ENCODE assay signal across 1 mouse cellular context in the genomic region with DNA sequence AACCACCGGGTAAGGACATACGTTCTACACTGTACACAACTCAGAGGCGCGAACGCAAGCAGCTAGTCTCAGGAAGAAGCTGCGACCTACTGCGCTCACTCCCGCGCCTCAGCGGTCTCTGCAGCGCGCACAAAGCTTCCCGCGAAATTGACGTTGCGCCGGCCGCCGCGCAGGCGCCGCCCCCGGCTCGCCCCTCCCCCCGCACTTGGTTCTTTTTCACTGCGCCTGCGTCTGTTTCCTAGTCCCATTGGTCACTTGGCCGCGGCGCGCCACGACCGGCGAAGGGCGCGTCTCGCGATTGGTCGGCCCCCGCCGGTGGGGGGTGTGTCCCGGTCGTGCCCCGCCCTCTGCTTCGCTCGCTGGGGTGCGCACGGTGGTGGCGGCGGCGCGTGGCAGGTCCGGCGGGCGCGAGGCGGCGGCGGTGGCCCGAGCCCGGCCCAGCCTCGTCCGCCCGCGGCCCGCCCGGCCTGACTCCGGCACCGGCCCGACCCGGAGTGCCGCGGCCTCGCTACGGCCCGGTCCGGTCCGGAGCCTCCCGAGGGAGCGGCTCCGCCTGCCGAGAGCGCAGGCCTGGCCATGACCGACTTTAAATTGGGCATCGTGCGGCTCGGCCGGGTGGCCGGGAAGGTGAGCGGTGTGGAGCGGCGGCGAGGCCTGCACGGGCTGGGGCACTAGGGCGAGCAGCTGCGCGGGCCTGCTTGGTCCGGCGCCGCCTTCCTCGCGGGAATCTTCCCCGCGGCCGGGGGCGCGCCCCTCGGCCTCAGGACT.
TF ChIP-seq lines count a peak whose summit lies in the region.

A gene (plus strand): TSS at position 372 of the 768 bp plus-strand sequence.

TF ChIP-seq in CH12.LX, 34 proteins besides CTCF, POLR2A, EP300 and RAD21 (continued from another document):
- TF ChIP-seq MEF2A (IDR thresholded peaks at IDR 0.05; ENCODE audit: borderline replicate concordance, low read depth, low read length) (peak; percentile 39; the same call in 1 of the 2 replicates), MAZ (IDR thresholded peaks at IDR 0.05; ENCODE audit: low read depth, low read length) (peak; percentile 69; the same call in 1 of the 2 replicates), USF2 (conservative IDR thresholded peaks at IDR 0.05; ENCODE audit: low read depth, low read length) (no peak), ZNF384 (IDR thresholded peaks at IDR 0.05; ENCODE audit: low read depth, low read length) (no peak), MAFK (IDR thresholded peaks at IDR 0.05; ENCODE audit: insufficient replicate concordance, low read length) (no peak), PAX5 (IDR thresholded peaks at IDR 0.05; ENCODE audit: low read length) (no peak), POLR2AphosphoS2 (IDR thresholded peaks at IDR 0.05; ENCODE audit: low read depth, low read length) (no peak), HCFC1 (IDR thresholded peaks at IDR 0.05; ENCODE audit: low read depth, low read length) (peak; percentile 74), ELF1 (IDR thresholded peaks at IDR 0.05; ENCODE audit: low read depth, low read length) (peak; percentile 65; the same call in 1 of the 2 replicates), CHD1 (IDR thresholded peaks at IDR 0.05; ENCODE audit: low read depth, low read length) (no peak), USF1 (IDR thresholded peaks at IDR 0.05; ENCODE audit: low read depth, low read length) (no peak), IRF4 (IDR thresholded peaks at IDR 0.05; ENCODE audit: low read depth, low read length) (no peak), KAT2A (IDR thresholded peaks at IDR 0.05; ENCODE audit: insufficient replicate concordance, low read length) (peak; percentile 74; the same call in 1 of the 2 replicates), BHLHE40 (IDR thresholded peaks at IDR 0.05; ENCODE audit: low read depth, low read length) (peak; percentile 39; the same call in 1 of the 2 replicates), ZKSCAN1 (IDR thresholded peaks at IDR 0.05; ENCODE audit: borderline replicate concordance, low read depth, low read length) (peak; percentile 45; the same call in 1 of the 2 replicates), ETS1 (conservative IDR thresholded peaks at IDR 0.05; ENCODE audit: low read depth, low read length) (no peak), ZMIZ1 (IDR thresholded peaks at IDR 0.05; ENCODE audit: low read depth, low read length) (peak; percentile 79), MXI1 (IDR thresholded peaks at IDR 0.05; ENCODE audit: low read depth, low read length) (peak; percentile 92), TBP (conservative IDR thresholded peaks at IDR 0.05; ENCODE audit: low read depth, low read length) (0 out of 2 replicates have a peak, but pooled peaks have one; percentile 23), NRF1 (IDR thresholded peaks at IDR 0.05; ENCODE audit: low read depth, low read length) (peak; percentile 99), MAX (IDR thresholded peaks at IDR 0.05; ENCODE audit: low read length) (no peak), RCOR1 (conservative IDR thresholded peaks at IDR 0.05; ENCODE audit: low read depth, low read length) (no peak), SIN3A (IDR thresholded peaks at IDR 0.05; ENCODE audit: low read length) (peak; percentile 94), SMC3 (IDR thresholded peaks at IDR 0.05; ENCODE audit: low read depth, low read length) (no peak), NELFE (IDR thresholded peaks at IDR 0.05; ENCODE audit: low read depth, low read length) (peak; percentile 77), TCF12 (IDR thresholded peaks at IDR 0.05; ENCODE audit: low read depth, low read length) (peak; percentile 80), E2F4 (IDR thresholded peaks at IDR 0.05; ENCODE audit: insufficient replicate concordance, low read depth, low read length) (peak; percentile 93), ZC3H11A (IDR thresholded peaks at IDR 0.05; ENCODE audit: low read depth, low read length) (no peak), CHD2 (IDR thresholded peaks at IDR 0.05; ENCODE audit: low read length) (peak; percentile 92), MYC (IDR thresholded peaks at IDR 0.05; ENCODE audit: low read depth, low read length) (peak; percentile 77; the same call in 1 of the 2 replicates), GABPA (IDR thresholded peaks at IDR 0.05; ENCODE audit: insufficient replicate concordance, low read depth, low read length) (no peak)
